Mouse (Mus musculus) stomach, postnatal 0 days (tissue): ENCODE data around the gene Slmap. TPM values are rescaled to one million over a fixed set of nuclear protein-coding genes. Genes with fewer than 3 reads are reported as not detected.

Experiments used
- ATAC-seq: fragments of 200-750 bp; cut with Nextera tagmentation; 2 replicates; pipeline ENCODE4 v1.8.0; 2017; ENCODE audit not compliant: low FRiP score, low TSS enrichment
- DNase-seq: peaks from one replicate; pipeline ENCODE4 v3.0.0-alpha.2; 2016; ENCODE audit warnings: low spot score
- H3K27ac ChIP-seq: fragments of 300-500 bp; sonication (generic); replicated peaks from 2 replicates; pipeline ENCODE4 v1.5.1; 2014; ENCODE audit warnings: mild to moderate bottlenecking, control low read depth
- H3K27me3 ChIP-seq: fragments of 300-500 bp; sonication (generic); 2 replicates; pipeline ENCODE4 v1.6.1; 2014; ENCODE audit warnings: low read length; ENCODE audit not compliant: control insufficient read depth, insufficient read depth
- H3K36me3 ChIP-seq: fragments of 300-500 bp; sonication (generic); 2 replicates; pipeline ENCODE4 v1.6.1; 2014; ENCODE audit warnings: low read length, mixed read lengths; ENCODE audit not compliant: control insufficient read depth, insufficient read depth
- H3K4me1 ChIP-seq: fragments of 300-500 bp; sonication (generic); replicated peaks from 2 replicates; pipeline ENCODE4 v1.6.1; 2014; ENCODE audit warnings: antibody characterized with exemption; ENCODE audit not compliant: control insufficient read depth, insufficient read depth
- H3K4me2 ChIP-seq: fragments of 300-500 bp; sonication (generic); replicated peaks from 2 replicates; pipeline ENCODE4 v1.6.1; 2014; ENCODE audit warnings: low read depth, mild to moderate bottlenecking, control low read depth, moderate library complexity
- H3K4me3 ChIP-seq: fragments of 300-500 bp; sonication (generic); 2 replicates; pipeline ENCODE4 v1.5.1; 2014; ENCODE audit warnings: low read depth, low read length, control low read depth
- H3K9ac ChIP-seq: fragments of 300-500 bp; sonication (generic); 2 replicates; pipeline ENCODE4 v1.6.1; 2014; ENCODE audit warnings: mild to moderate bottlenecking, low read length, control low read depth, mixed read lengths
- H3K9me3 ChIP-seq: fragments of 300-500 bp; sonication (generic); 2 replicates; pipeline ENCODE4 v1.6.1; 2016; ENCODE audit warnings: low read length; ENCODE audit not compliant: control insufficient read depth
- CTCF ChIP-seq: IDR thresholded peaks from 2 replicates; pipeline ENCODE4 v1.5.1; 2016; ENCODE audit warnings: antibody characterized with exemption, low read depth, mild to moderate bottlenecking, moderate library complexity
- EP300 ChIP-seq: optimal IDR thresholded peaks from 2 replicates; pipeline ENCODE3; 2016; ENCODE audit warnings: antibody characterized with exemption
- WGBS: fragments of 180-500 bp; shearing (Covaris S2); extraction: QIAGEN DNeasy Blood & Tissue Kit; methylation state at CpG from one replicate; pipeline ENCODE4 v1.1.7; 2014; 5-methylcytosine and 5-hydroxymethylcytosine counted together
- polyA plus RNA-seq: library from polyadenylated mRNA; unstranded; fragments of >200 nt; fragmentation: Nextera tagmentation; extraction: Ambion mirVana; gene quantifications from 2 replicates; pipeline ENCODE4 v1.2.1, GENCODE M21; 2015

The Slmap gene
- polyA plus RNA-seq, 1 experiment from 2014 or later, result 76.5 TPM

DNA sequence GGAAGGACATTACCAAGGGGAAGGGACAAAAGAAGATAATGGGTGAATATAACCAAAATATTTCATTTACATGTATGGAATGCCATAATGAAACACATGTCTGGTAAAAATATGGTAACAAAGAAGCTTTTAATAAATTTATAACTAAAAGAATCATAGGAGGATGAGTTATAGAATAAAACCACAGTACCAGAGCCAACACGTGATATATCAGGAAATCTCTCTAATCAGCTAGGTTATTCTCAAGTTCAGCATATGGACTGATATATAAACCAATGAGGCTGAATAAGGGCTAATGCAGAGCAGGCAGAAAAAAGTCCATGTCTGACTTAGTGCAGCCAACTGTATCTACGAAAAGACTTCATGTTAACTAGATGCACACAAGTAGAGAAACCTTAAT is 58.3 kb downstream of the Slmap start:
- Histone ChIP-seq H3K4me3 (no peak overlapping the region), H3K36me3 (peaks cover 2% of the 10 kb centered on the region; the same call in 1 of the 2 replicates), H3K27me3 (no peaks in the 10 kb centered on the region), H3K27ac (no peak overlapping the region), H3K9ac (no peak overlapping the region), H3K9me3 (no peaks in the 10 kb centered on the region), H3K4me2 (no peak overlapping the region), H3K4me1 (no peaks in the 10 kb centered on the region)
- no peak for DNase-seq
- no peak for TF ChIP-seq EP300
- TF ChIP-seq CTCF, result no peak
- WGBS, result 69% methylated on average over 2 of the region's 2 CpGs
- ATAC-seq, result no peak

- Histone ChIP-seq H3K27ac (no peak overlapping the region), H3K27me3 (no peaks in the 10 kb centered on the region), H3K4me3 (no peak overlapping the region), H3K9ac (no peak overlapping the region), H3K4me1 (no peaks in the 10 kb centered on the region), H3K36me3 (no peaks in the 10 kb centered on the region), H3K9me3 (no peaks in the 10 kb centered on the region), H3K4me2 (no peak overlapping the region)
- DNase-seq, result no peak
- TF ChIP-seq CTCF (no peak), EP300 (no peak)
- ATAC-seq, result no peak
- 84% methylated on average over 4 of the region's 4 CpGs for WGBS
Observed at GRCm38 (mm10) chr14:26467974-26468373, 66.8 kb downstream of the Slmap start.

- WGBS, result 49% methylated on average over 5 of the region's 5 CpGs
- Histone ChIP-seq H3K27me3 (no peaks in the 10 kb centered on the region), H3K9ac (no peak overlapping the region), H3K9me3 (no peaks in the 10 kb centered on the region), H3K36me3 (no peaks in the 10 kb centered on the region), H3K4me2 (no peak overlapping the region), H3K4me3 (no peak overlapping the region), H3K27ac (no peak overlapping the region), H3K4me1 (no peaks in the 10 kb centered on the region)
- no peak for DNase-seq
- ATAC-seq, result no peak
- TF ChIP-seq EP300 (no peak), CTCF (peak; percentile 42; the same call in 1 of the 2 replicates)
Observed at GRCm38 (mm10) chr14:26466544-26467125, 68.1 kb downstream of the Slmap start.

DNA sequence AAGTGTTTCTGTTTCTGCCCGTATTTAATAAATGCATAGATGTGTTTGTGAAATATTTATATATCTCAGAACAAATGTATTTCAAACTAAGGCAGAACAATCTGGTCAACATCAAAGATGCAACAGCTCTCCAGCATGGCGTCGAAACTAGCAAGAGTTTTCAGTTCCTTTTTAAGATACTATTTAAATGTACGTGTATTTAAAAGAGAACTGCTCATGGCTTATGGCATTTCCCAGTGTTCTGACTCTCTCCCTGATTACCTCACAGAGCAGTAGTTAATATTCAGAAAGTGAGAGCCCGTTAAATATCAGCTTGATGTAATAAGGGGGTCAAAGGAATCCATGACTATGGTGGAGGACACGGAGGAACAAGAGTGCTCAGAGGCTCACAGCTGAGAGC is 68.8 kb downstream of the Slmap start:
- no peaks in the 10 kb centered on the region for H3K4me1 ChIP-seq
- H3K4me2 ChIP-seq, result no peak overlapping the region
- H3K9me3 ChIP-seq, result no peaks in the 10 kb centered on the region
- H3K9ac ChIP-seq, result no peak overlapping the region
- H3K27me3 ChIP-seq, result no peaks in the 10 kb centered on the region
- WGBS, result 66% methylated on average over 6 of the region's 6 CpGs
- no peak for ATAC-seq
- H3K36me3 ChIP-seq, result no peaks in the 10 kb centered on the region
- no peak for DNase-seq
- no peak overlapping the region for H3K4me3 ChIP-seq
- no peak for TF ChIP-seq EP300
- TF ChIP-seq CTCF, result no peak
- H3K27ac ChIP-seq, result no peak overlapping the region

GRCm38 (mm10) chr14:26459516-26459915 is 75.2 kb downstream of the Slmap start:
- DNase-seq (no peak), ATAC-seq (no peak)

GRCm38 (mm10) chr14:26454851-26455250 is 79.9 kb downstream of the Slmap start:
- TF ChIP-seq CTCF, result no peak
- TF ChIP-seq EP300, result no peak
- H3K27me3 ChIP-seq, result no peaks in the 10 kb centered on the region
- no peaks in the 10 kb centered on the region for H3K9me3 ChIP-seq
- H3K27ac ChIP-seq, result no peak overlapping the region
- H3K36me3 ChIP-seq, result no peaks in the 10 kb centered on the region
- H3K4me1 ChIP-seq, result no peaks in the 10 kb centered on the region
- ATAC-seq, result 0 out of 2 replicates have a peak, but pooled peaks have one; percentile 18
- no peak overlapping the region for H3K4me3 ChIP-seq
- no peak overlapping the region for H3K4me2 ChIP-seq
- H3K9ac ChIP-seq, result no peak overlapping the region
- 62% methylated on average over 16 of the region's 16 CpGs for WGBS
- DNase-seq, result peak; percentile 24

More at GRCm38 (mm10) chr14:26459516-26459915, 75.2 kb downstream of the Slmap start:
- H3K27me3 ChIP-seq, result no peaks in the 10 kb centered on the region
- no peak overlapping the region for H3K4me2 ChIP-seq
- H3K9ac ChIP-seq, result no peak overlapping the region
- no peaks in the 10 kb centered on the region for H3K36me3 ChIP-seq
- no peak overlapping the region for H3K27ac ChIP-seq
- TF ChIP-seq CTCF (peak; percentile 70), EP300 (no peak)
- H3K9me3 ChIP-seq, result no peaks in the 10 kb centered on the region
- H3K4me1 ChIP-seq, result no peaks in the 10 kb centered on the region
- H3K4me3 ChIP-seq, result no peak overlapping the region
